Mouse (Mus musculus) liver, embryonic 15.5 days (tissue): ENCODE measurements around the gene Rab32. TPM values are rescaled to one million over a fixed set of nuclear protein-coding genes. Genes with fewer than 3 reads are reported as not detected.
"Not testable (repeated sequence)": the region's sequence is repeated elsewhere in the genome, so short reads cannot be mapped to it uniquely, and the experiment has no call there.

ENCODE experiments used
- ATAC-seq: fragments of 200-750 bp; cut with Nextera tagmentation; 2 replicates; pipeline ENCODE4 v1.8.0; 2017; ENCODE audit warnings: moderate number of reproducible peaks, mild to moderate bottlenecking, moderate library complexity; ENCODE audit not compliant: insufficient read depth
- H3K27ac ChIP-seq: fragments of 300-500 bp; sonication (generic); replicated peaks from 2 replicates; pipeline ENCODE4 v1.5.1; 2015; ENCODE audit warnings: mild to moderate bottlenecking, inconsistent platforms
- H3K27me3 ChIP-seq: fragments of 300-500 bp; sonication (generic); 2 replicates; pipeline ENCODE4 v1.6.1; 2015; ENCODE audit warnings: mild to moderate bottlenecking, inconsistent platforms
- H3K36me3 ChIP-seq: fragments of 300-500 bp; sonication (generic); replicated peaks from 2 replicates; pipeline ENCODE4 v1.6.1; 2015; ENCODE audit warnings: moderate library complexity, mild to moderate bottlenecking, inconsistent platforms
- H3K4me1 ChIP-seq: fragments of 300-500 bp; sonication (generic); replicated peaks from 2 replicates; pipeline ENCODE4 v1.6.1; 2015; ENCODE audit warnings: inconsistent platforms
- H3K4me2 ChIP-seq: fragments of 300-500 bp; sonication (generic); 2 replicates; pipeline ENCODE4 v1.6.1; 2015; ENCODE audit warnings: moderate library complexity, mild to moderate bottlenecking, inconsistent platforms
- H3K4me3 ChIP-seq: fragments of 300-500 bp; sonication (generic); replicated peaks from 2 replicates; pipeline ENCODE4 v1.5.1; 2015; ENCODE audit warnings: mild to moderate bottlenecking, inconsistent platforms
- H3K9ac ChIP-seq: fragments of 300-500 bp; sonication (generic); 2 replicates; pipeline ENCODE4 v1.6.1; 2015; ENCODE audit warnings: moderate library complexity, mild to moderate bottlenecking, inconsistent platforms
- H3K9me3 ChIP-seq: fragments of 300-500 bp; sonication (generic); replicated peaks from 2 replicates; pipeline ENCODE4 v1.6.1; 2016; ENCODE audit warnings: inconsistent platforms
- WGBS: fragments of 180-500 bp; shearing (Covaris S2); methylation state at CpG from one replicate; pipeline ENCODE4 v1.1.7; 2015; ENCODE audit warnings: mixed read lengths; ENCODE audit not compliant: insufficient replicate concordance; 5-methylcytosine and 5-hydroxymethylcytosine counted together
- polyA plus RNA-seq: library from polyadenylated mRNA; unstranded; fragments of >200 nt; fragmentation: Nextera tagmentation; extraction: Ambion mirVana; gene quantifications from 2 replicates; pipeline ENCODE4 v1.2.1, GENCODE M21; 2015

The Rab32 gene
- 22.0 and 22.3 TPM in 2 replicates for polyA plus RNA-seq

DNA sequence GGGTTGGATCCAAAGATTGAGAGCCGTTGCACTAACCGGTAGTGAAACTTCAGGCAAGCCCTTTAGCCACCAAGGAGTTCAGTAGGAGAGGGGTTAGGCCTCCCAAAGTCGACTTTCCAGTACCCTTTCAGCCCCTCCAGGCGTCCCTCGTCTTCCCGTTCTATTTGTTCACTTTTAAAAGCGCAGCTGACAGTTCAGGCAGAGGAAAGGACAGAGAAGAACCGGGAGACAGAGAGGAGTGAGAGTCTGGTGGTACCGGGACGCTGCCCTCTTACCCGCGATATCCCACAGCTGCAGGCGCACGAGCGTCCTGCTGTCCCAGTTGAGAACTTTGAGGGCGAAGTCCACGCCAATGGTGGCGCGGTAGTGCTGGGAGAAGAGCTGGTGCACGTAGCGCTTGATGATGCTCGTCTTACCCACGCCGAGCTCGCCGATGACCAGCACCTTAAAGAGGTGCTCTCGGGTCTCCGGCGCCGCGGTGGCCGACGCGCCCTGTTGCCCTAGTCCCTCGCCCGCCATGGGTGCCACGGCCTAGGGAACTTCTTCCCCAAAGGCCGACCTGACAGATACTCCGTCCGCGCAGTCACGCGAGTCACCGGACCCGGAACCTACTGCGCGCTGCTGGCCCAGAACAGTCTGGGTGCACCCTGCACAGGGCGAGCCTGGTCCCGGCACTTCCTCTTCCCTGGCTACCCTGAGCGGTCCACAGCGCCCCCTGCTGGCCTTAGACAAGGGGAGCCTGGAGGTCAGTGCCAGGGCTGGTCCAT is at the start of gene Rab32:
TSS of gene Rab32 (minus strand) at position 696 of the 767 bp plus-strand sequence.
- H3K27ac ChIP-seq, result 0 out of 2 replicates have a peak within 1 kb of the TSS, but pooled peaks have one; percentile 33

DNA sequence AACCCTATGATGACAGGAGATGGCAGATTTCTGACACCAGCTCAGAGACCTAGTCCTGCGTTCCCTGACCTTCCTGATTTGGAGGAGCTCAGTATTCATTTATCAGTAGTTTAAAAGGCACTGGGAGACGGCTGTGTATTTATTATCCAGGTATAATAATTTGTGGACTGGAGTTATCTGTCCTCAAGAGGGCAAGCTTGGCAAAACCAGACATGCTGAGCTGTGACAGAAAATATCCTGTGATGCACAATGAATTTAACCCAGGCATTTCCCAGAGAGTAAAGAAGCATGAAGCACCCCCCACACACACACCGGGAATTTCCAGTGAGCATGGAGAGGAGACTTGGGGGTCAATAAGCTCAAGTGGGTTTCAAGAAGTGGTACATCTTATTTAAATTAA is 42.7 kb upstream of the Rab32 start:
- Histone ChIP-seq H3K27ac (no peak overlapping the region), H3K4me3 (no peak overlapping the region), H3K9me3 (no peaks in the 10 kb centered on the region), H3K4me1 (no peaks in the 10 kb centered on the region), H3K27me3 (no peaks in the 10 kb centered on the region), H3K36me3 (no peaks in the 10 kb centered on the region), H3K9ac (no peak overlapping the region), H3K4me2 (no peak overlapping the region)
- ATAC-seq, result no peak
- whole genome bisulfite sequencing, result 63% methylated on average over 3 of the region's 3 CpGs

More for the DNA sequence above, at the start of gene Rab32:
- peak within 1 kb of the TSS; percentile 59 for H3K4me3 ChIP-seq
- H3K9me3 ChIP-seq, result no peaks in the 10 kb centered on the region
- H3K27me3 ChIP-seq, result no peaks in the 10 kb centered on the region
- peak within 1 kb of the TSS; percentile 74 for H3K4me2 ChIP-seq
- peak within 1 kb of the TSS; percentile 25; the same call in 1 of the 2 replicates for H3K9ac ChIP-seq
- H3K4me1 ChIP-seq, result no peaks in the 10 kb centered on the region
- no peaks in the 10 kb centered on the region for H3K36me3 ChIP-seq
- WGBS, result under 1% methylated on average over 51 of the region's 51 CpGs
- ATAC-seq, result peak; percentile 89

DNA sequence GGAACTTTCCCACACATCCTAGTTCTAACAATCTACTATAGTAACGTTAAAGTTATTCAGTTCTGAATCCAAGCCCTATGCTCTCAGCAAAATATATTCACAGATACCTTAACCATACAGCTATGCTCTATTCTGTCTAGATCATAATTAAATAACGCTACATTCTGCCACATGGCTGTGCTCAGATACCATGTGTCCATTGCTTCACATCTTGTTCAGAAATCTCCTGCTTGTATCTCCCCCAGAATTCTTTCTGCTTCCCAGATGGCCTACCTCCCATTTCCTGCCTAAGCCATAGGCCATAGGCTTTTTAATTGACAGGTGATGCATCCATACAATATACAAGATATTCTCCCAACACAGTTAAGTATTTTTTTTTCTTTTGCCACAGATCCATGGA is 39.4 kb upstream of the Rab32 start:
- H3K4me2 ChIP-seq, H3K36me3 ChIP-seq, H3K9ac ChIP-seq, H3K27ac ChIP-seq, H3K4me1 ChIP-seq, H3K4me3 ChIP-seq, H3K9me3 ChIP-seq, H3K27me3 ChIP-seq, ATAC-seq: not testable (repeated sequence)
- 65% methylated on average over 2 of the region's 2 CpGs for WGBS

DNA sequence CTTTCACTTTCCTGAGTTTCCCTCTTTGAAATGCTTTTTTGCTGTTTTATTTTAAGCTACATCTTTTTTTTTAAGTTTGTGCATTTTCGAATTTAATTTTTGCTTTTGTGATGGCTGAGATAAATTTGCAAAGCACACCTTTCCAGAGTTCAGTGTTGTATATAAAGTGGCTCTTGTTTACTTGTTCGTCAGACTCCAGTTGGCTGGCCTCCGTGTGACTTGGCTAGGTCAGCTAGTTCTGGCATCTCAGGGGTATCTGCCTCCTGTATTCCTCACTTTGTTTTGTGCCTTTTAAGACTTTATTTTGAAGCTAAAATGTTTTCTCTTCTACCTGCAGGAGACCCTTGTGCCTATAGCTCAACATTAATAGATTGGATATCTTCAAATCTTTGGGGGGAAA is 22.7 kb upstream of the Rab32 start:
- H3K9me3 ChIP-seq, result no peaks in the 10 kb centered on the region
- 59% methylated on average over 3 of the region's 3 CpGs for WGBS
- H3K27ac ChIP-seq, result no peak overlapping the region
- H3K36me3 ChIP-seq, result no peaks in the 10 kb centered on the region
- no peaks in the 10 kb centered on the region for H3K4me1 ChIP-seq
- no peaks in the 10 kb centered on the region for H3K27me3 ChIP-seq
- H3K9ac ChIP-seq, result no peak overlapping the region
- no peak for ATAC-seq
- no peak overlapping the region for H3K4me3 ChIP-seq
- H3K4me2 ChIP-seq, result no peak overlapping the region

DNA sequence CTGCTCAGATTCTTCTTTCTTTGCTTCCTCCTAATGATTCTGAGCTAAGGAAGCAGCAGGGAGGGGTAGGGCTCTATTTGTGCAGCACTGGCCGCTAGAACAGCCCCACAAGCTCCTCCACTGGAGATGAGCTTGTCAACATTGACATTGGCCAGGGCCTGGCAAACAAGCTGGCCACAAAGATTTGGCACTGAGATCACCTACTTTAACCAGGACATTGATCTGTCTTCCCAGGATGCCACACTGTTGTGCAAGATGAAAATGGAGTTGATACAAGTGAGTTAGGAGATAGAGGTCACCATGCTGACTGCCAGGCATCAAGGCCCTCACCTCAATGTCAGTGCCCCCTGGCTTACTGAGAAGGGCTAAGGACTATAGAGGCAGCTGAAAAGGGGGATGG is 21.8 kb upstream of the Rab32 start:
- no peaks in the 10 kb centered on the region for H3K27me3 ChIP-seq
- no peaks in the 10 kb centered on the region for H3K4me1 ChIP-seq
- 47% methylated on average over 1 of the region's 1 CpGs for WGBS
- H3K9me3 ChIP-seq, result no peaks in the 10 kb centered on the region
- H3K27ac ChIP-seq, result no peak overlapping the region
- H3K36me3 ChIP-seq, result no peaks in the 10 kb centered on the region
- no peak overlapping the region for H3K9ac ChIP-seq
- ATAC-seq, result no peak
- H3K4me2 ChIP-seq, result no peak overlapping the region
- no peak overlapping the region for H3K4me3 ChIP-seq

GRCm38 (mm10) chr10:10558337-10558711 is 259 bp upstream of the Rab32 start:
- no peaks in the 10 kb centered on the region for H3K27me3 ChIP-seq
- no peaks in the 10 kb centered on the region for H3K9me3 ChIP-seq
- no peak overlapping the region for H3K27ac ChIP-seq
- H3K4me1 ChIP-seq, result no peaks in the 10 kb centered on the region
- H3K9ac ChIP-seq, result no peak overlapping the region
- H3K4me3 ChIP-seq, result no peak overlapping the region
- WGBS, result 30% methylated on average over 5 of the region's 5 CpGs
- H3K36me3 ChIP-seq, result no peaks in the 10 kb centered on the region
- peak overlapping the region; percentile 74 for H3K4me2 ChIP-seq
- peak; percentile 10; the same call in 1 of the 2 replicates for ATAC-seq

DNA sequence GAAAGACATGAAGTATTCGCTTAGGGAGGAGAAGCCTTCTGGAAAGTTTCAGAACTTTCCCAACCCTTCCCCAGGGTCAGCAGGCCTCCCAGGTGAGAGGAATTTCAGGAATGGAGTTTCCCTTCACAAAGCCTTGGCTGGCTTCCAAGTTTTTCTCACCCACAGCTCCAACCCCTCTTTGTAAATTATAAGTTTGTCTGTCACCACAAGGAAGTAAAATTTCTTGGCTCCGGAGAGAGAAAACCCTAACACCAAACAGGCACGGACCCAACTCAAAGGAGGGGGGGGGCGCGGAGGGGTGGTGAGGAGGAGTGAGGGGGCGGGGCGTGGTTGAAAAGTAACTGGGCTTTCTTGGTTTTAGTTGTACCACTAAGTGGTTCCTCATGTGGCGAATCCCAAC is 980 bp downstream of the Rab32 start:
- Histone ChIP-seq H3K9ac (no peak overlapping the region), H3K4me2 (peak overlapping the region; percentile 74), H3K36me3 (no peaks in the 10 kb centered on the region), H3K9me3 (no peaks in the 10 kb centered on the region), H3K27ac (0 out of 2 replicates have a peak overlapping the region, but pooled peaks have one; percentile 14), H3K4me3 (peak overlapping the region; percentile 59), H3K27me3 (no peaks in the 10 kb centered on the region), H3K4me1 (no peaks in the 10 kb centered on the region)
- WGBS, result 9% methylated on average over 8 of the region's 8 CpGs
- no peak for ATAC-seq

DNA sequence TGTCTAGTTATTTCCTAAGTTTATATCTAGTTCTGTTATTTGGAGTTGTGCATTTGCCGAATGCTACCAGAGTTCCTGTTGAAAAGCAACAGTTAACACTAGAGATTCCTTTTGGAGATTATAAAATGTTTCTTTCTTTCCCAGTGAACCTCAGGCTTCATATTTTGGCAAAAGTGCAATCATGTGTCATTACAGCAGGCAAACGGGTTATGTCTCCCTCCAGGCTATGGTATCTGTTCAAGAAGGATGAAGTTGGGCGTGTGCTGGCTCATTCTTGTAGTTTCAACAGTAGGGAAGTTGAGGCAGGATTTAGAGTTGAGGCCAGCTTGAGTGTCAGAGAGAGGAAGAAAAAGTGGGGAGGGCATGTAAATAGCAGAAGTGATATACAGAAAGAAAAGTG is 2.4 kb downstream of the Rab32 start:
- no peak for ATAC-seq
- 50% methylated on average over 3 of the region's 3 CpGs for WGBS

DNA sequence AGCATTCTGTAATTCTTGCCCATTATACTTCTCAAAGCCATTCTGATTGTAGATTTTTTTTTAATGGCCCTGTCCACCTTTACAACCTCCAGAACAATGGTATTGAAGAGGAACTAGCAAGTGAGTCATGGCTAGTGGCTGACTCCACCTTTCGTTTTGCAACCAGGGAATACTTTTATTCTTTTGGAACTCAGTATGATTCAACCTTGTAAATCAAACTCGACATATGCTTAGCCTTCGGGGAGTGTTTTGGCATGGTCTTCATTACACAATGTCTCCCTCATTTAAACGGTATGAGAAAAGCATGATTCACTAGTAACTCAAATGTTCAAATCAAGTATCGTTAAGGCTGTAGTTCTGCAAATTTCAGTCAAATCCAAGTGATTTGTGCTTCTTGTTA is 2.8 kb downstream of the Rab32 start:
- H3K27me3 ChIP-seq, result no peaks in the 10 kb centered on the region
- no peaks in the 10 kb centered on the region for H3K36me3 ChIP-seq
- no peaks in the 10 kb centered on the region for H3K4me1 ChIP-seq
- no peak overlapping the region for H3K4me2 ChIP-seq
- H3K27ac ChIP-seq, result no peak overlapping the region
- 60% methylated on average over 5 of the region's 5 CpGs for WGBS
- H3K9ac ChIP-seq, result no peak overlapping the region
- H3K9me3 ChIP-seq, result no peaks in the 10 kb centered on the region
- no peak for ATAC-seq
- H3K4me3 ChIP-seq, result no peak overlapping the region

More for the DNA sequence above, 2.4 kb downstream of the Rab32 start:
- H3K9ac ChIP-seq, result no peak overlapping the region
- no peaks in the 10 kb centered on the region for H3K4me1 ChIP-seq
- no peak overlapping the region for H3K4me2 ChIP-seq
- H3K4me3 ChIP-seq, result no peak overlapping the region
- no peaks in the 10 kb centered on the region for H3K36me3 ChIP-seq
- no peak overlapping the region for H3K27ac ChIP-seq
- H3K9me3 ChIP-seq, result no peaks in the 10 kb centered on the region
- no peaks in the 10 kb centered on the region for H3K27me3 ChIP-seq

DNA sequence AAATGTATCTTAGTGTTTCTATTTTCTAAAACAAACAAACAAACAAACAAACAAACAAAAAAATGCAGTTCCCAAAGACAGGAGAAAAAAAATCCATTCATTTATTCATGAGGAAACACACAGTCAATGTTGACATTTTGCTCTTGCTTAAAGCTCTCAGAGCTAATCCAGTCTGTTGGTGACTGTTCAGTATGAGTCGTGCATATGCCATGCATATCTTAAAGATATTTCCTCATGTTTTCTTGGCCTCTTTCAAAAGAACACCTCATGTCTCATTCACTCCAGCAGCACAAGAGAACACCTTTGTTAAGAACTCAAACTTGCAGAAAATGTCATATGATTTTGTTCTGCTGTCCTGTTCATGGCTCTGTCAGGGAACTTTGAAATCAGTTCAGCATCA is 7.9 kb downstream of the Rab32 start:
- Histone ChIP-seq H3K4me3 (no peak overlapping the region), H3K9ac (no peak overlapping the region), H3K4me2 (no peak overlapping the region), H3K27ac (no peak overlapping the region), H3K27me3 (no peaks in the 10 kb centered on the region), H3K36me3 (no peaks in the 10 kb centered on the region), H3K4me1 (no peaks in the 10 kb centered on the region), H3K9me3 (no peaks in the 10 kb centered on the region)
- ATAC-seq, result no peak
- 59% methylated on average over 1 of the region's 1 CpGs for WGBS

- no peaks in the 10 kb centered on the region for H3K4me1 ChIP-seq
- H3K9me3 ChIP-seq, result no peaks in the 10 kb centered on the region
- no peaks in the 10 kb centered on the region for H3K27me3 ChIP-seq
- 59% methylated on average over 5 of the region's 5 CpGs for WGBS
- no peak overlapping the region for H3K27ac ChIP-seq
- ATAC-seq, result no peak
- H3K4me3 ChIP-seq, result no peak overlapping the region
- no peak overlapping the region for H3K9ac ChIP-seq
- H3K36me3 ChIP-seq, result no peaks in the 10 kb centered on the region
- no peak overlapping the region for H3K4me2 ChIP-seq
Observed at GRCm38 (mm10) chr10:10546623-10547022, 11.4 kb downstream of the Rab32 start.

DNA sequence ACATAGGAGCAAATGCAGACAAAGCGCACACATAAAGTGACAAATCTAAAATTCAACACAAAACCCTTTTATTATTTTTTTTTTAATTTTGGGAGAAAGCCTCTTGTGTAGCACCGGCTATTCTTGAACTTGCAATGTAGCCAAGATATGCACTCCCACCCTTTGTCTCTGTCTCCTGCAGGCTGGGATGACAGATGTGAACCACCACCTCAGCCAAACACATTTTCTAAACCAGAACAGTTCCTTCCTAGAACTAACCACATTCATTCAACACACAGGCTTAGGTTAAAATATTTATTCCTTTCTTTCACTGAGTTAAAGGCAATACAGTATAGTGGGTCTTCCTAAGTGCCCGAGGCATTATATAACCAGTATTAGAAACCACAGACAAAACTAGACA is 13.1 kb downstream of the Rab32 start:
- Histone ChIP-seq H3K36me3 (no peaks in the 10 kb centered on the region), H3K9me3 (no peaks in the 10 kb centered on the region), H3K27me3 (no peaks in the 10 kb centered on the region), H3K4me2 (no peak overlapping the region), H3K27ac (no peak overlapping the region), H3K4me1 (no peaks in the 10 kb centered on the region), H3K4me3 (no peak overlapping the region), H3K9ac (no peak overlapping the region)
- WGBS, result 74% methylated on average over 3 of the region's 3 CpGs
- no peak for ATAC-seq
